8 mouse cellular contexts compared by ENCODE assay signal in genomic region chr6:87810311-87810710, GRCm38 (mm10). TPM values are rescaled to one million over a fixed set of nuclear protein-coding genes. Genes with fewer than 3 reads are reported as not detected.
DNase-seq lines count a peak whose midpoint lies in the region; ATAC-seq and TF ChIP-seq lines count a peak whose summit lies in the region.

No protein-coding gene starts in this region.

- H3K4me3 ChIP-seq in heart, embryonic 11.5 days (ENCODE audit: low read depth, low read length), result peak overlapping the region; percentile 80
- H3K4me3 ChIP-seq in ES-Bruce4 (ENCODE audit: low read depth, low read length), result peak overlapping the region; percentile 92; the same call in 1 of the 2 replicates
- H3K4me3 ChIP-seq in forebrain, embryonic 16.5 days (replicated peaks; ENCODE audit: low read length), result peak overlapping the region; percentile 74
- peak overlapping the region; percentile 85 for H3K4me3 ChIP-seq in liver, embryonic 16.5 days (ENCODE audit: low read depth, low read length)

- H3K9ac ChIP-seq in heart, embryonic 11.5 days (ENCODE audit: low read depth, low read length), result peak overlapping the region; percentile 84
- no peak overlapping the region for H3K9ac ChIP-seq in ES-Bruce4 (ENCODE audit: low read depth, poor library complexity, severe bottlenecking)
- H3K9ac ChIP-seq in forebrain, embryonic 16.5 days (replicated peaks; ENCODE audit: low read depth, low read length), result no peak overlapping the region
- H3K9ac ChIP-seq in liver, embryonic 16.5 days (ENCODE audit: low read depth, low read length), result peak overlapping the region; percentile 98

- peak overlapping the region; percentile 97 for H3K4me2 ChIP-seq in heart, embryonic 11.5 days
- peak overlapping the region; percentile 91 for H3K4me2 ChIP-seq in forebrain, embryonic 16.5 days (ENCODE audit: low read length)
- peak overlapping the region; percentile 79 for H3K4me2 ChIP-seq in liver, embryonic 16.5 days (ENCODE audit: low read depth, low read length)

- DNase-seq in heart, postnatal 36 days, result no peak
- no peak for DNase-seq in layer of hippocampus, adult 8-10 months (ENCODE audit: low spot score in 2 of 2)
- no peak for DNase-seq in kidney, adult 18-20 months

- no peaks in the 10 kb centered on the region for H3K9me3 ChIP-seq in heart, embryonic 11.5 days (replicated peaks; ENCODE audit: control insufficient read depth, low read length)
- H3K9me3 ChIP-seq in ES-Bruce4 (replicated peaks; ENCODE audit: control insufficient read depth, insufficient read depth, low read length, poor library complexity, severe bottlenecking), result no peaks in the 10 kb centered on the region
- H3K9me3 ChIP-seq in forebrain, embryonic 16.5 days (ENCODE audit: control insufficient read depth, low read length), result no peaks in the 10 kb centered on the region
- H3K9me3 ChIP-seq in liver, embryonic 16.5 days (replicated peaks; ENCODE audit: control insufficient read depth, low read length), result no peaks in the 10 kb centered on the region

- peaks cover 8% of the 10 kb centered on the region for H3K4me1 ChIP-seq in heart, embryonic 11.5 days (ENCODE audit: control insufficient read depth, insufficient read depth, low read length)
- no peaks in the 10 kb centered on the region for H3K4me1 ChIP-seq in ES-Bruce4 (ENCODE audit: control insufficient read depth, insufficient read depth, low read length)
- peaks cover 14% of the 10 kb centered on the region for H3K4me1 ChIP-seq in forebrain, embryonic 16.5 days (replicated peaks; ENCODE audit: control insufficient read depth, insufficient read depth, low read length)
- peaks cover 54% of the 10 kb centered on the region for H3K4me1 ChIP-seq in liver, embryonic 16.5 days (ENCODE audit: control insufficient read depth, low read depth, low read length)

- intact Hi-C loops in heart, postnatal 36 days (cut with DNase I), result loop anchor here (2.0 to 5.0 kb wide), 2 partner anchors 40 to 138 kb away; partner anchors contain the start of genes Aplf and Cnbp

- H3K27me3 ChIP-seq in heart, embryonic 11.5 days (ENCODE audit: control insufficient read depth, insufficient read depth, low read length), result no peaks in the 10 kb centered on the region
- H3K27me3 ChIP-seq in ES-Bruce4 (ENCODE audit: control insufficient read depth, insufficient read depth, low read length, poor library complexity, severe bottlenecking), result no peaks in the 10 kb centered on the region
- H3K27me3 ChIP-seq in forebrain, embryonic 16.5 days (replicated peaks; ENCODE audit: control insufficient read depth, insufficient read depth, low read length), result no peaks in the 10 kb centered on the region
- no peaks in the 10 kb centered on the region for H3K27me3 ChIP-seq in liver, embryonic 16.5 days (ENCODE audit: control insufficient read depth, insufficient read depth, low read depth, low read length)

- no peak for TF ChIP-seq EP300 in ES-Bruce4 (IDR thresholded peaks at IDR 0.05; ENCODE audit: insufficient read depth, low read depth, low read length)

- no peak for TF ChIP-seq CTCF in ES-Bruce4 (IDR thresholded peaks at IDR 0.05; ENCODE audit: low read depth, low read length)

- ATAC-seq in heart, embryonic 11.5 days (replicated peaks; ENCODE audit: insufficient number of reproducible peaks, low FRiP score, low TSS enrichment), result no peak
- no peak for ATAC-seq in forebrain, embryonic 16.5 days
- no peak for ATAC-seq in liver, embryonic 16.5 days (ENCODE audit: low read depth)
- ATAC-seq in inflammation-experienced regulatory T-cells, adult 6 months, result no peak

- 0 out of 2 replicates have a peak, but pooled peaks cover 3% of the 10 kb centered on the region for H3K36me3 ChIP-seq in heart, embryonic 11.5 days (ENCODE audit: control insufficient read depth, insufficient read depth, low read length)
- no peaks in the 10 kb centered on the region for H3K36me3 ChIP-seq in ES-Bruce4 (ENCODE audit: control insufficient read depth, insufficient read depth, low read length, poor library complexity, severe bottlenecking)
- H3K36me3 ChIP-seq in forebrain, embryonic 16.5 days (ENCODE audit: control insufficient read depth, insufficient read depth), result no peaks in the 10 kb centered on the region
- no peaks in the 10 kb centered on the region for H3K36me3 ChIP-seq in liver, embryonic 16.5 days (ENCODE audit: control insufficient read depth, insufficient read depth)

- WGBS in heart, embryonic 11.5 days (ENCODE audit: insufficient replicate concordance), result 40% methylated on average over 6 of the region's 6 CpGs
- 35% methylated on average over 6 of the region's 6 CpGs for WGBS in forebrain, embryonic 16.5 days
- 17% methylated on average over 6 of the region's 6 CpGs for WGBS in liver, embryonic 16.5 days (ENCODE audit: insufficient replicate concordance)

- no peak overlapping the region for H3K27ac ChIP-seq in heart, embryonic 11.5 days (ENCODE audit: low read depth, low read length)
- H3K27ac ChIP-seq in ES-Bruce4 (ENCODE audit: insufficient read depth, low read length), result no peak overlapping the region
- H3K27ac ChIP-seq in forebrain, embryonic 16.5 days (ENCODE audit: low read length), result no peak overlapping the region
- H3K27ac ChIP-seq in liver, embryonic 16.5 days (ENCODE audit: low read length), result peak overlapping the region; percentile 99

- no peak for TF ChIP-seq POLR2A in ES-Bruce4 (IDR thresholded peaks at IDR 0.05; ENCODE audit: insufficient read depth, low read length)

RNA-seq across cellular contexts. Expression of gene Rab43, which starts 1.7 kb away (rescaled TPM):
- polyA plus RNA-seq in heart, embryonic 11.5 days (2014; fragmentation: Nextera tagmentation; extraction: Ambion mirVana), result 6.4 and 6.9 TPM in 2 replicates
- total RNA-seq in heart, postnatal 36 days (2021), result 10 to 100 TPM; 10.7 to 11.1 TPM
- 1.6 and 2.5 TPM in 2 replicates for polyA plus RNA-seq in ES-Bruce4 (2011; ENCODE audit: insufficient read depth, insufficient read length, low read depth, missing spikeins)
- 6.1 and 8.0 TPM in 2 replicates for polyA plus RNA-seq in forebrain, embryonic 16.5 days (2015; fragmentation: Nextera tagmentation; extraction: Ambion mirVana)
- 32.4 and 34.8 TPM in 2 replicates for polyA plus RNA-seq in liver, embryonic 16.5 days (2015; fragmentation: Nextera tagmentation; extraction: Ambion mirVana)
- 10 to 100 TPM; 11.1 to 18.7 (median 15.7) TPM for polyA plus RNA-seq in inflammation-experienced regulatory T-cells, adult 6 months (2017; shearing (Covaris generic))
- 10 to 100 TPM; 18.9 to 23.5 (median 20.0) TPM for total RNA-seq in layer of hippocampus, adult 8-10 months (2022)

RNA-seq across cellular contexts. Expression of gene Gm45140, which starts 25.3 kb away (rescaled TPM):
- polyA plus RNA-seq in heart, embryonic 11.5 days (2014; fragmentation: Nextera tagmentation; extraction: Ambion mirVana), result 2.3 TPM in 2 replicates
- 1 to 10 TPM in 1 of 2 experiments, under 1 TPM in 1; 0.79 to 2.0 TPM for total RNA-seq in heart, postnatal 36 days (2021)
- polyA plus RNA-seq in ES-Bruce4 (2011; ENCODE audit: insufficient read depth, insufficient read length, low read depth, missing spikeins), result 1.6 and 3.6 TPM in 2 replicates
- polyA plus RNA-seq in forebrain, embryonic 16.5 days (2015; fragmentation: Nextera tagmentation; extraction: Ambion mirVana), result 2.5 and 4.4 TPM in 2 replicates
- polyA plus RNA-seq in liver, embryonic 16.5 days (2015; fragmentation: Nextera tagmentation; extraction: Ambion mirVana), result 4.5 and 4.6 TPM in 2 replicates
- polyA plus RNA-seq in inflammation-experienced regulatory T-cells, adult 6 months (2017; shearing (Covaris generic)), result 1 to 10 TPM; 3.6 to 6.6 (median 4.6) TPM
- 1 to 10 TPM in 2 of 4 experiments, under 1 TPM in 2; 0.49 to 3.8 (median 1.5) TPM for total RNA-seq in layer of hippocampus, adult 8-10 months (2022)

RNA-seq across cellular contexts. Expression of gene Isy1, which starts 28.3 kb away (rescaled TPM):
- polyA plus RNA-seq in heart, embryonic 11.5 days (2014; fragmentation: Nextera tagmentation; extraction: Ambion mirVana), result 28.1 and 36.5 TPM in 2 replicates
- total RNA-seq in heart, postnatal 36 days (2021), result 10 to 100 TPM; 18.7 to 18.9 TPM
- 56.0 and 69.3 TPM in 2 replicates for polyA plus RNA-seq in ES-Bruce4 (2011; ENCODE audit: insufficient read depth, insufficient read length, low read depth, missing spikeins)
- polyA plus RNA-seq in forebrain, embryonic 16.5 days (2015; fragmentation: Nextera tagmentation; extraction: Ambion mirVana), result 28.2 and 30.2 TPM in 2 replicates
- polyA plus RNA-seq in liver, embryonic 16.5 days (2015; fragmentation: Nextera tagmentation; extraction: Ambion mirVana), result 17.5 and 24.2 TPM in 2 replicates
- 100 to 1,000 TPM in 1 of 3 experiments, 10 to 100 TPM in 2; 84.1 to 102 (median 98.9) TPM for polyA plus RNA-seq in inflammation-experienced regulatory T-cells, adult 6 months (2017; shearing (Covaris generic))
- 10 to 100 TPM; 24.5 to 37.1 (median 28.0) TPM for total RNA-seq in layer of hippocampus, adult 8-10 months (2022)

RNA-seq across cellular contexts. Expression of gene Gp9, which starts 32.4 kb away (rescaled TPM):
- 6.1 and 7.1 TPM in 2 replicates for polyA plus RNA-seq in heart, embryonic 11.5 days (2014; fragmentation: Nextera tagmentation; extraction: Ambion mirVana)
- 1 to 10 TPM in 1 of 2 experiments, under 1 TPM in 1; 0.94 to 1.1 TPM for total RNA-seq in heart, postnatal 36 days (2021)
- not detected in 2 replicates for polyA plus RNA-seq in ES-Bruce4 (2011; ENCODE audit: insufficient read depth, insufficient read length, low read depth, missing spikeins)
- polyA plus RNA-seq in forebrain, embryonic 16.5 days (2015; fragmentation: Nextera tagmentation; extraction: Ambion mirVana), result 0.24 and 0.39 TPM in 2 replicates
- 24.8 and 26.2 TPM in 2 replicates for polyA plus RNA-seq in liver, embryonic 16.5 days (2015; fragmentation: Nextera tagmentation; extraction: Ambion mirVana)
- under 1 TPM in 1 of 3 experiments, not detected in 2; 0.41 TPM for polyA plus RNA-seq in inflammation-experienced regulatory T-cells, adult 6 months (2017; shearing (Covaris generic))
- total RNA-seq in layer of hippocampus, adult 8-10 months (2022), result 1 to 10 TPM in 2 of 4 experiments, under 1 TPM in 2; 0.37 to 1.5 (median 0.85) TPM

RNA-seq across cellular contexts. Expression of gene Cnbp, which starts 40.6 kb away (rescaled TPM):
- 886 and 909 TPM in 2 replicates for polyA plus RNA-seq in heart, embryonic 11.5 days (2014; fragmentation: Nextera tagmentation; extraction: Ambion mirVana)
- total RNA-seq in heart, postnatal 36 days (2021), result 100 to 1,000 TPM; 303 to 349 TPM
- 466 and 481 TPM in 2 replicates for polyA plus RNA-seq in ES-Bruce4 (2011; ENCODE audit: insufficient read depth, insufficient read length, low read depth, missing spikeins)
- polyA plus RNA-seq in forebrain, embryonic 16.5 days (2015; fragmentation: Nextera tagmentation; extraction: Ambion mirVana), result 685 and 747 TPM in 2 replicates
- polyA plus RNA-seq in liver, embryonic 16.5 days (2015; fragmentation: Nextera tagmentation; extraction: Ambion mirVana), result 486 and 530 TPM in 2 replicates
- 1,000 to 10,000 TPM in 2 of 3 experiments, 100 to 1,000 TPM in 1; 888 to 1,186 (median 1,089) TPM for polyA plus RNA-seq in inflammation-experienced regulatory T-cells, adult 6 months (2017; shearing (Covaris generic))
- 100 to 1,000 TPM; 259 to 278 (median 266) TPM for total RNA-seq in layer of hippocampus, adult 8-10 months (2022)

Comparison
In these comparisons a context has a peak if more than half of its experiments do, and no peak if none do; other contexts are left out.
1. H3K9ac ChIP-seq: peak in heart, embryonic 11.5 days (single experiment) and liver, embryonic 16.5 days (single experiment); none in ES-Bruce4 (single experiment) and forebrain, embryonic 16.5 days (single experiment).
2. Peak in every context shown above with its lines, with median percentiles within 50 percentile points of each other: H3K4me2 ChIP-seq and H3K4me3 ChIP-seq.